Mouse (Mus musculus) midbrain, postnatal 0 days (tissue): Measurements from ENCODE around the gene Tmtc2. TPM values are rescaled to one million over a fixed set of nuclear protein-coding genes. Genes with fewer than 3 reads are reported as not detected.
A peak's percentile ranks its signal among the peaks of the same experiment; 100 is the strongest.

Source experiments
- ATAC-seq: fragments of 200-750 bp; cut with Nextera tagmentation; 2 replicates; pipeline ENCODE4 v1.8.0; 2017; ENCODE audit warnings: moderate number of reproducible peaks, mild to moderate bottlenecking, moderate TSS enrichment, moderate library complexity; ENCODE audit not compliant: low FRiP score
- DNase-seq: peaks from one replicate; pipeline ENCODE4 v3.0.0-alpha.2; 2015; ENCODE audit warnings: low spot score
- H3K27ac ChIP-seq: fragments of 300-500 bp; sonication (generic); 2 replicates; pipeline ENCODE4 v1.5.1; 2014; ENCODE audit warnings: low read depth, mild to moderate bottlenecking, low read length, mixed read lengths
- H3K27me3 ChIP-seq: fragments of 300-500 bp; sonication (generic); 2 replicates; pipeline ENCODE4 v1.6.1; 2014; ENCODE audit warnings: low read length, control low read depth, mixed read lengths; ENCODE audit not compliant: insufficient read depth
- H3K36me3 ChIP-seq: fragments of 300-500 bp; sonication (generic); 2 replicates; pipeline ENCODE4 v1.6.1; 2014; ENCODE audit warnings: low read length, control low read depth, mixed read lengths; ENCODE audit not compliant: insufficient read depth
- H3K4me1 ChIP-seq: fragments of 300-500 bp; sonication (generic); 2 replicates; pipeline ENCODE4 v1.6.1; 2014; ENCODE audit warnings: mild to moderate bottlenecking, control low read depth, antibody characterized with exemption, low read length, mixed read lengths; ENCODE audit not compliant: insufficient read depth
- H3K4me2 ChIP-seq: fragments of 300-500 bp; sonication (generic); 2 replicates; pipeline ENCODE4 v1.6.1; 2014; ENCODE audit warnings: low read depth, mild to moderate bottlenecking, low read length, mixed read lengths; ENCODE audit not compliant: poor library complexity, severe bottlenecking
- H3K4me3 ChIP-seq: fragments of 300-500 bp; sonication (generic); 2 replicates; pipeline ENCODE4 v1.5.1; 2014; ENCODE audit warnings: low read depth, mild to moderate bottlenecking, low read length, moderate library complexity
- H3K9ac ChIP-seq: fragments of 300-500 bp; sonication (generic); replicated peaks from 2 replicates; pipeline ENCODE4 v1.6.1; 2014; ENCODE audit warnings: mild to moderate bottlenecking, low read length, moderate library complexity, mixed read lengths; ENCODE audit not compliant: poor library complexity, severe bottlenecking
- H3K9me3 ChIP-seq: fragments of 300-500 bp; sonication (generic); 2 replicates; pipeline ENCODE4 v1.6.1; 2016; ENCODE audit warnings: low read length, control low read depth
- CTCF ChIP-seq: IDR thresholded peaks from 2 replicates; pipeline ENCODE4 v1.5.1; 2016; ENCODE audit warnings: antibody characterized with exemption, mild to moderate bottlenecking
- WGBS: fragments of 180-500 bp; shearing (Covaris S2); extraction: QIAGEN DNeasy Blood & Tissue Kit; methylation state at CpG from one replicate; pipeline ENCODE4 v1.1.7; 2014; 5-methylcytosine and 5-hydroxymethylcytosine counted together
- polyA plus RNA-seq: library from polyadenylated mRNA; unstranded; fragments of >200 nt; fragmentation: Nextera tagmentation; extraction: Ambion mirVana; gene quantifications from 2 replicates; pipeline ENCODE4 v1.2.1, GENCODE M21; 2015
- total RNA-seq: library from RNA; depleted of rRNA; stranded (reverse); fragments of >200 nt; gene quantifications from 2 replicates; pipeline ENCODE4 v1.2.3, GENCODE M21; 2014

Gene Tmtc2
- total and polyA plus RNA-seq, 2 experiments from 2014 or later, result 5.3 to 12.9 TPM

DNA sequence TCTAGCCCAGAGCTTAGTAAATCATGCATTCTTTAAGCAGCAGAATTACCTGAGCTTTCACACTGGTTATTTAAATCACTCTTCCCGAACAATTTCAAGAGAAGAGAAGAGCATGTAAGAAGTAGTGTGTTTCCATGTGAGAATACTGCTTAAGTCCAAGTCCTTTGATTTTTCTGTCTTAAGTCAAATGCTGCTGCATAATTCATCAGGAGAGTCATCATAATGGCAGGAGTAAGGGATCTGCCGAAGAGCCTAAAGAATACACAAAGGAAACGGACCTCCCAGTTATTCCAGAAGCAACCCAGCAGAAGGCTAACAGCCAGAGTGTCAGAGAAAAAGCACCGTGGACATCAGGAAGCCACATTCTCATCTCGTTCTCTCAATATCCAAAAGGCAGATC, 34.6 kb downstream of the Tmtc2 start:
- H3K4me2 ChIP-seq, result no peak overlapping the region
- no peaks in the 10 kb centered on the region for H3K27me3 ChIP-seq
- no peak overlapping the region for H3K4me3 ChIP-seq
- ATAC-seq, result 0 out of 2 replicates have a peak, but pooled peaks have one; percentile 41
- 0 out of 2 replicates have a peak overlapping the region, but pooled peaks have one; percentile 4 for H3K27ac ChIP-seq
- DNase-seq, result no peak
- no peak overlapping the region for H3K9ac ChIP-seq
- H3K4me1 ChIP-seq, result no peaks in the 10 kb centered on the region
- no peaks in the 10 kb centered on the region for H3K36me3 ChIP-seq
- WGBS, result 22% methylated on average over 5 of the region's 5 CpGs
- no peak for TF ChIP-seq CTCF
- no peaks in the 10 kb centered on the region for H3K9me3 ChIP-seq

DNA sequence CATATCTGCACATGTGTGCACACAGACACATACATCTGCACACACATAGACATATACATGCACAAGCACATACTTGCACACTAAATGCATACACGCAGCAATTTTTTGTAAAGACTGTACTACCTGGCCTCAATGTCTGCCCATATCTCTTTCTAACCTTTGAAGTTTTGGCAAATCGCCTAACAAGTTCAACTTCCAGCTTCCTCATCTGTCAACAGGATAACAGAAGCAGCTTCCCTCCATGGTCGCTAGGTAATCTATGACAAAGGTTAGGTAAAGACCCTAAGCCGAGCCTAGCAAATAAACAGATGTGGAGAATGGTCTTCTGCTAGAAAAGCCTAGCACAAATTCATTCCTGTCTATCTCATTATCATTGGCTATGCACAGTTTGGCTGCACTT, 37.3 kb downstream of the Tmtc2 start:
- Histone ChIP-seq H3K36me3 (no peaks in the 10 kb centered on the region), H3K4me2 (no peak overlapping the region), H3K4me1 (no peaks in the 10 kb centered on the region), H3K27ac (no peak overlapping the region), H3K4me3 (no peak overlapping the region), H3K9ac (no peak overlapping the region), H3K27me3 (no peaks in the 10 kb centered on the region), H3K9me3 (no peaks in the 10 kb centered on the region)
- WGBS, result 87% methylated on average over 4 of the region's 4 CpGs
- no peak for TF ChIP-seq CTCF
- ATAC-seq (no peak), DNase-seq (no peak)

DNA sequence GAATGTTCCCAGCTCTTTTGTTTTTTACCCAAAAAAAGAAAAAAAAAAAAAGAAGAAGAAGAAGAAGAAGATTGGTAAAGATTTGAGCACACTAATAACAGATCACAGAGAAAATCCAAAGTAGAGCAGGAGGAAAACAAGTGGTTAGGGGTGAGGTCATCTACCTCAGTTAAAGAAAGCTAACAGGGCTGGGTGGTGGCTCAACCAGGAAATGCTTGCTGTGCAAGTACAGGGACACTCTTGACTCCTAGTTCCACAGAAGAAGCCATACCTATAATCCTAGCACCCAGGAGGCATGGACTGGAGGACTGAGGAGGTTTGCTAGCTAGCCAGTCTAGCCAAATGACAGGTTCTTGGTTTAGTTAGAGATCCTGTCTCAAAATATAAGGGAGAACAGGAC, 38.4 kb downstream of the Tmtc2 start:
- no peak overlapping the region for H3K4me3 ChIP-seq
- no peaks in the 10 kb centered on the region for H3K9me3 ChIP-seq
- ATAC-seq (no peak), DNase-seq (no peak)
- H3K27me3 ChIP-seq, result no peaks in the 10 kb centered on the region
- H3K4me2 ChIP-seq, result no peak overlapping the region
- H3K9ac ChIP-seq, result no peak overlapping the region
- no peak for TF ChIP-seq CTCF
- no peaks in the 10 kb centered on the region for H3K36me3 ChIP-seq
- H3K27ac ChIP-seq, result no peak overlapping the region
- H3K4me1 ChIP-seq, result no peaks in the 10 kb centered on the region

DNA sequence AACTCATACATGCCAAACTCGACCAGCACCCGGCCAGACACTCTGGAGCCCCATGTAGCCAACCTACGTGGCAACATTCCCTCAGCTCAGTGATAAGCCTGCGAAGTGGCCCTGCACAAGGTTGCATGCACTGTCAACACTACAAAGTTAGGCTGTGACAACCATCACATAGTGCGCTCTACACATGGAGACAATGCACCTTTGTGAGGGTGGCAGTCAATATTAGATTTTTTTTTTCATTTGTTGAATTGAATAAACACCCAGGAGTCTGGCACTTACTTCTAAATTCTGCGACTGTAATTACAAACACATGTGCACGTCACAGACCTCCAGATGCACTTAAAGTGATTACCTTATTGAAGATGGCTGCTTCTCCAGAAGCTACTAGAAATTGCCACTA, 41.5 kb downstream of the Tmtc2 start:
- Histone ChIP-seq H3K9me3 (no peaks in the 10 kb centered on the region), H3K4me2 (no peak overlapping the region), H3K27me3 (no peaks in the 10 kb centered on the region), H3K36me3 (no peaks in the 10 kb centered on the region), H3K27ac (no peak overlapping the region), H3K9ac (no peak overlapping the region), H3K4me3 (no peak overlapping the region), H3K4me1 (no peaks in the 10 kb centered on the region)
- 86% methylated on average over 7 of the region's 7 CpGs for WGBS
- no peak for DNase-seq
- ATAC-seq, result no peak
- no peak for TF ChIP-seq CTCF

DNA sequence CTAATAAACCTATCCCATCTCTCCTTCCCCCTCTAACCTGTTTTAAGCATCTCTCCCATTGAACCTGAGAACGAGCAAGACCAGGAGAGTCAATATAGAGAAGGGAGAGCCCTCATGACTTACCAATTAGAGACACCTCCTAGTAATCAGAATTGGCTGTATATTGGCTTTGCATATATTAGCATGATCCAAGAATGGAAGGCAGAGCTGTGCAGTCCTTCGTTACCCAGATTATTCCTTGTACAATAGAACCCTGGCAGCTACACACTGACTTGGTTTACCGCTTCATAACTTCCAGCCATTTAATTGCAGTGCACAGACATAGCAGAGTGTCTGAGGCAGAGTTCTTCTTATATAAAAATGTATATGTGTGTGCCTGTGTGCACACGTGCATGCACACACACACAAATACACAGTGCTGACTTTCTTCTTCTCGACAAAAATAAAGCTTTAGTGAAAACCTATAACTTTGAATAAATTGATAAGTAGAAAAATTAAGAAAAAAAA, 42.2 kb downstream of the Tmtc2 start:
- H3K9ac ChIP-seq, result no peak overlapping the region
- ATAC-seq (no peak), DNase-seq (no peak)
- no peaks in the 10 kb centered on the region for H3K9me3 ChIP-seq
- no peaks in the 10 kb centered on the region for H3K4me1 ChIP-seq
- WGBS, result 77% methylated on average over 5 of the region's 5 CpGs
- TF ChIP-seq CTCF, result no peak
- H3K36me3 ChIP-seq, result no peaks in the 10 kb centered on the region
- no peak overlapping the region for H3K27ac ChIP-seq
- H3K27me3 ChIP-seq, result no peaks in the 10 kb centered on the region
- no peak overlapping the region for H3K4me3 ChIP-seq
- H3K4me2 ChIP-seq, result no peak overlapping the region

DNA sequence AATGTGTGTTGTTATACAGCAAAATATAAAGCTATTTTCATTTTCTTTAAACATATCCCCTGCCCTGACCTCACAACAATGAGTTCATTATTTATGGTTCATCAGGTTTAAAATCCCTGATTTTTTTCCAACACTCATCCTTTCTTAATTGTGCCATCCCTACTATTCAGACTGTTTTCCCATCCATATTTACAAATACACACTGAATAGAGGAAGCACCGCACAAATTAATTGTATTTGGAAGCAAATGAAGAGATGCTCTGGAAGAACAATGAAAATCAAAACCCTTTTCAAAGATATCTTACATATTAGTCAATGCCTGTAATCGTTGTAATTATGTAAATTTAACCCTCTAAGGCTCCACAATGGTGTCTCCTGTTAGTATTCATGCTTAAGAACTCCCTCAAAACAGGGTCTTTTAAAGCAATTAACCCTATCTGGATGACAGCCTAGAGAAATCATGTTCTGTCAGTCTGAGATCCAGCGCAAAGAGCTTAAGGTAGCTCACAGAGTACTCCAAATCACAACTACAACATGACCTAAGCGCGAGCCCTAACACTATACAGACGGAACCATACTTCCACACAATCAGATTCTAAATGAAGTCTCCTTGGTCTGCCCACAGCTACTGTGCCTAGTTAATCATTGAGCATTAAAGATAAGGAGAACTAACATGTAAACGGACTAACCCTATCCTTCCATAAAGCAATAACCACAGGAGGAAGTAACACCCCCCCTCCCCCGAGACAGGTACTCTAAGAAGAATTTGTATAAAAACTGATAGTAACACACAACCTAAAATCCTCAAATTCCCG, 43.0 kb downstream of the Tmtc2 start:
- H3K9me3 ChIP-seq, result no peaks in the 10 kb centered on the region
- no peak overlapping the region for H3K9ac ChIP-seq
- no peak overlapping the region for H3K4me2 ChIP-seq
- no peaks in the 10 kb centered on the region for H3K4me1 ChIP-seq
- H3K36me3 ChIP-seq, result no peaks in the 10 kb centered on the region
- DNase-seq (no peak), ATAC-seq (no peak)
- no peak overlapping the region for H3K27ac ChIP-seq
- H3K4me3 ChIP-seq, result no peak overlapping the region
- no peaks in the 10 kb centered on the region for H3K27me3 ChIP-seq
- WGBS, result 81% methylated on average over 9 of the region's 9 CpGs
- TF ChIP-seq CTCF, result no peak
